Mouse (Mus musculus): ENCODE data around the gene Usp4.

DNA sequence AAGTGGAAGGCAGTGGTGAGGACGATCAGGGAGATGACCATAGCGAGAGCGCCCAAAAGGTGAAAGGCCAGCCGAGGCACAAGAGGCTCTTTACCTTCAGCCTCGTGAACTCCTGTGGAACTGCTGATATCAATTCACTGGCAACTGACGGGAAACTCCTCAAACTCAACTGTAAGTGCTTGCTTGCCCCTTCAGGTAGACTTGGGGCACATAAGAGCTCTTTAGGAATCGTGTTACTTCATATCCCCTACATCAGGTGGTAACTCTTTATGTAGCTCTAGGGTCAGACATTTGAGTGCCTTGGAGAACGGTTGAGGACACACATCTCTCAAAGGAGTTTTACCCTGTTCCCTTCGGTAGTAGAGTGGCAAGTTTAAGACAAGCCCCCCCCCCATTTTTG, 33.7 kb downstream of the Usp4 start:
- TF ChIP-seq POLR2A (IDR thresholded peaks at IDR 0.05; ENCODE audit: low read depth, low read length) (no peak), CTCF (conservative IDR thresholded peaks at IDR 0.05; ENCODE audit: insufficient read depth, insufficient read length, low read depth, low read length) (no peak)

Data from kidney, adult 2 months (tissue).